Mouse (Mus musculus) midbrain, embryonic 12.5 days (tissue): ENCODE results near the gene Vapa. TPM values are rescaled to one million over a fixed set of nuclear protein-coding genes. Genes with fewer than 3 reads are reported as not detected.

Experiments used
- ATAC-seq: fragments of 200-750 bp; cut with Nextera tagmentation; 2 replicates; pipeline ENCODE4 v1.8.0; 2017; ENCODE audit warnings: low read depth, moderate TSS enrichment, moderate library complexity; ENCODE audit not compliant: low FRiP score
- H3K27ac ChIP-seq: fragments of 300-500 bp; sonication (generic); replicated peaks from 2 replicates; pipeline ENCODE4 v1.5.1; 2016; ENCODE audit warnings: mild to moderate bottlenecking
- H3K27me3 ChIP-seq: fragments of 300-500 bp; sonication (generic); 2 replicates; pipeline ENCODE4 v1.6.1; 2016; ENCODE audit warnings: mild to moderate bottlenecking
- H3K36me3 ChIP-seq: fragments of 300-500 bp; sonication (generic); 2 replicates; pipeline ENCODE4 v1.6.1; 2016
- H3K4me1 ChIP-seq: fragments of 300-500 bp; sonication (generic); 2 replicates; pipeline ENCODE4 v1.6.1; 2016
- H3K4me2 ChIP-seq: fragments of 300-500 bp; sonication (generic); replicated peaks from 2 replicates; pipeline ENCODE4 v1.6.1; 2016; ENCODE audit warnings: mild to moderate bottlenecking, moderate library complexity
- H3K4me3 ChIP-seq: fragments of 300-500 bp; sonication (generic); 2 replicates; pipeline ENCODE4 v1.5.1; 2016; ENCODE audit warnings: mild to moderate bottlenecking
- H3K9ac ChIP-seq: fragments of 300-500 bp; sonication (generic); replicated peaks from 2 replicates; pipeline ENCODE4 v1.6.1; 2016; ENCODE audit warnings: mild to moderate bottlenecking, moderate library complexity
- H3K9me3 ChIP-seq: fragments of 300-500 bp; sonication (generic); 2 replicates; pipeline ENCODE4 v1.6.1; 2016; ENCODE audit warnings: mild to moderate bottlenecking
- WGBS: fragments of 180-500 bp; shearing (Covaris S2); methylation state at CpG from one replicate; pipeline ENCODE4 v1.1.7; 2016; 5-methylcytosine and 5-hydroxymethylcytosine counted together
- polyA plus RNA-seq: library from polyadenylated mRNA; unstranded; fragments of >200 nt; fragmentation: Nextera tagmentation; extraction: Ambion mirVana; gene quantifications from 2 replicates; pipeline ENCODE4 v1.2.1, GENCODE M21; 2016

Vapa gene
- polyA plus RNA-seq = 238 and 248 TPM in 2 replicates

DNA sequence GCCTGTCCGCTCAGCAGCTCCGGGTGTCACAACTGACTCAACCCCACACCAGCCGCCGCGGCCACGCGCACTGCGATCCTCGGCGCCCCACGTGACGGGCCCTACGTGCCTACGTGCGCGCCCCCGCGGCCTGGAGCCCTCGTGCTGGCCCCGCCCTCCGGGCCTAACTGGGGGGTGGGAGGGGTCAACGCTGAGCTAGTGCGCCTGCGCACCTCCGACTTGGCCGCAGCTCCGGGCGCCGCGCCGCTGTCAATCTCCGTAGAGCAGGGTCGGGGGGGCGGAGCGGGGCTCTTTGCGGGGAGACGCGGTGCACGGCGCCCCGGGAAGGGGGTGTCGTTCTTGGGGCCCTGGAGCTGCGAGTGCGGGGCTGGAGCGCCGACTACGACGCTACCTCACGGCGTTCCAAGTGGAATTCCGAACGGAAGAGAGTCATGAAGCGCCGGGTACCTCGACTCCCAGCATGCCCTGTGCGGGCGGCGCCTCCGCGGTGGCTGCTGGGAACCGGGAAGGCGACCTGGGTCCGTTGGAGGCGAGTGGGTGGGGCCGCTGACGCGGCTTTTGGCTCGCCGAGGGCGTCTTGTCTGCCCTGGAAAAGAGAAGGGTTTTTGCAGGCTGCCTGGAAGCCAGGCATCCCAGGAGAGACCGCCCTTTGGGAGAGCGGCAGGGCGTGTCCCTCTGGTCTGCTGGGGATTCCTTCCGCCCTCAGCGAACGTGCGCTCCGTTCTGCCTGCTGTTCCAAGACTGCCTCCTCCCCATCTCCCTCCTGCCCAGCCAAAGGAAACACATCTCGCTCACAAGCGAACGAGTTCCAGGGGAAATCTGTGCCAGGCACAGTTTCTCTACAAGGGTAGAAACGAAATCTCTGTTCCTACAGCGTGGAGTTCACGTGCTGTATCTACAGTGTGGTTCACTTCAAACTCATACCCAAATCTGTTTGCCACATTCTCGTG is at the start of gene Vapa:
Gene Vapa (minus strand): TSS at position 93 of the 950 bp plus-strand sequence.
- Histone ChIP-seq H3K27ac (peak within 1 kb of the TSS; percentile 100), H3K4me3 (peak within 1 kb of the TSS; percentile 97), H3K4me1 (peaks cover 22% of the 10 kb centered on the region), H3K27me3 (no peaks in the 10 kb centered on the region), H3K36me3 (no peaks in the 10 kb centered on the region), H3K9ac (peak within 1 kb of the TSS; percentile 96), H3K4me2 (peak within 1 kb of the TSS; percentile 75), H3K9me3 (no peaks in the 10 kb centered on the region)
- peak; percentile 91 for ATAC-seq
- WGBS = under 1% methylated on average over 84 of the region's 85 CpGs

DNA sequence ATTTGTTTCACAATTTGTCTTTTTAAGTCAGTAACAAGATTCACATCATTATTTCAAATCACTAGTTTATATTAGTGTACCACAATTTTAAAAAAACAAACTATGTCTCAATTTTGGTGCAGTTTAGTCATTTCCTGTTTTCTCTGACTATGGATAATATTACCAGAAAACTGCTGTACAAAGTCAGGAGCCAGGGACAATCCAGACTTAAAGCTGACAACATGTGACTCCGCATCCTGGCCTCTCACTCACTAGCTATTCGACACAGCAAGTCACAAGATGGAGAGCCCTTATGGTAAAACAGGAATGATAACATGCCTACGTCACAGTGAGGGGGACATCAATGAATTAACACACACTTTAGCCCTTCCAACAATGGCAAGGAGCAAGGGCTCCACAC is 49.3 kb upstream of the Vapa start:
- Histone ChIP-seq H3K4me1 (no peaks in the 10 kb centered on the region), H3K4me3 (no peak overlapping the region), H3K9me3 (no peaks in the 10 kb centered on the region), H3K9ac (no peak overlapping the region), H3K36me3 (no peaks in the 10 kb centered on the region), H3K27me3 (no peaks in the 10 kb centered on the region), H3K27ac (no peak overlapping the region), H3K4me2 (no peak overlapping the region)
- WGBS = 88% methylated on average over 3 of the region's 3 CpGs
- no peak for ATAC-seq

DNA sequence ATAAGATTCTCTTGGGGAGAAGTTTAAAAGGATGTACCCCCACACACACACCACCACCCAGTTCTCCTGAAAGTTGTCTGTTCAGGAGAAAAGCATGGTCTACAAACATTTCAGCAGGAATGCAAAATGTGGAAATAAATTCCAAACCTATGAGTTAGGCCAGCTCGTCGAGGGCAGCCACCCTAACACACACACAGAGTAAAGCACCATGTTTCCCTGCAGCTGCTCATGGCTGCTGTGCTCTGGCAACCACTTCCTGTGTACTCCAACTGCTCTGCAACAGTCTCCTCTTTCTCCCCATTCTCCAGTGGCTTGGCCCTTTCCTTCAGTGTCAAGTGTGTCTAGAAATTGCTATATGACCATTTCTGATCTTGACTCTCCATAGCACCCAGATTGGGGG is 45.1 kb upstream of the Vapa start:
- no peaks in the 10 kb centered on the region for H3K4me1 ChIP-seq
- H3K27me3 ChIP-seq = no peaks in the 10 kb centered on the region
- no peak overlapping the region for H3K4me2 ChIP-seq
- 90% methylated on average over 2 of the region's 2 CpGs for WGBS
- H3K9me3 ChIP-seq = no peaks in the 10 kb centered on the region
- no peak overlapping the region for H3K9ac ChIP-seq
- no peak for ATAC-seq
- 0 out of 2 replicates have a peak, but pooled peaks cover 4% of the 10 kb centered on the region for H3K36me3 ChIP-seq
- H3K4me3 ChIP-seq = no peak overlapping the region
- no peak overlapping the region for H3K27ac ChIP-seq

DNA sequence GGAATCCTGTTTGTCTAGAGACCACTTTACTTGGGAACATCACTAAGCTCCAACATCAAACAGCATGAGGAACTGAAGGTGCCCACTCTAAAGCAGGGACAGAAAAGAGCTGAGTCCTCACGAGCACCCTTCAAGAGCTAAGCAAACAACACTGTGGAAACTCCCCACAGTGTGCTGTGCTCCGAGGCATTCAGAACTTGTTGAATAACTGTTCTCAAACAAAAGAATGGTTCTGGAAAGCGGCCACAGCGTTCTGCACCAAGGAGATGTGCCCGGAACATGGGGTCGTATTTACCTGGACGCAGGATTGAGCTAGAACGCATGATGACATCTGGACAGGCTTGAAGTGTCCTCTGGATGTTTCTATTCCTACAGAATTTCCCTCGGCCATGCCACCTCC is 44.6 kb upstream of the Vapa start:
- H3K4me1 ChIP-seq = no peaks in the 10 kb centered on the region
- no peaks in the 10 kb centered on the region for H3K27me3 ChIP-seq
- H3K9me3 ChIP-seq = no peaks in the 10 kb centered on the region
- no peak overlapping the region for H3K4me3 ChIP-seq
- ATAC-seq = no peak
- H3K36me3 ChIP-seq = 0 out of 2 replicates have a peak, but pooled peaks cover 4% of the 10 kb centered on the region
- H3K4me2 ChIP-seq = no peak overlapping the region
- WGBS = 94% methylated on average over 9 of the region's 9 CpGs
- no peak overlapping the region for H3K27ac ChIP-seq
- H3K9ac ChIP-seq = no peak overlapping the region

DNA sequence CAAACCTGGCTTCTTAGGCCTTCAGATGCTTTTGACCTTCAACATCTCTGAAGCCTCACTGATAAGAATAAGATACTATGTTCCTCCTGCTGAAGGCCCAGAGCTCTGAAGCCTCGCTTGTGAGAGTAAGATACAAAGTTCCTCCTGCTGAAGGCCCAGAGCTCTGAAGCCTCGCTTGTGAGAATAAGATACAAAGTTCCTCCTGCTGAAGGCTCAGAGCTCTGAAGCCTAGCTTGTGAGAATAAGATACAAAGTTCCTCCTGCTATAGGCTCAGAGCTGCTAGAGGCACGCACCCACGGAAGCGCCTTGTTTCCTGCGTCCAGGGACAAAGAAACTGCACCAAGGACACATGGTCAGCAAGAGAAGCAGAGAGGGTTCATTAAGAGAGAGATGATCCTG is 43.4 kb upstream of the Vapa start:
- Histone ChIP-seq H3K4me3 (no peak overlapping the region), H3K27me3 (no peaks in the 10 kb centered on the region), H3K9me3 (no peaks in the 10 kb centered on the region), H3K36me3 (0 out of 2 replicates have a peak, but pooled peaks cover 4% of the 10 kb centered on the region), H3K4me1 (no peaks in the 10 kb centered on the region), H3K9ac (no peak overlapping the region), H3K27ac (no peak overlapping the region), H3K4me2 (no peak overlapping the region)
- no peak for ATAC-seq
- 95% methylated on average over 6 of the region's 6 CpGs for WGBS

DNA sequence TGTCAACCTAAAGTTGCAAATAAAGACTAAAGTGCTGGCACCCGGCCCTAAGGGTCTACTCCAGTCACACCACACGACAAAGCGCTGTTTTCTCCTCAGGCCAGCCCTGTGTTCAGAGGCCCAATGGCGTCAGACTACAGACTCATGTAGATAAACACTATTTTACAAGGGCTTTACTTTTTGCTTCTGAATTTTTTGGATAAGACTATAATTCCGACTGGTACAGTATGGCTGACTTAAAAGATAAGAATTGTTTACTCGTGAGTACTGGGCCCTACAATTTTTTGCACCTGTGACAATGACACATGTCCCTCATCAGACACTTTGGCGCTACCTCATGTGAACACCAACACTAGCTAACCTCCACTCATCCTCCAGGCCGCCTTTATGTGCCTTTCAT is 42.7 kb upstream of the Vapa start:
- 87% methylated on average over 8 of the region's 8 CpGs for WGBS
- H3K36me3 ChIP-seq = 0 out of 2 replicates have a peak, but pooled peaks cover 8% of the 10 kb centered on the region
- H3K9ac ChIP-seq = no peak overlapping the region
- H3K4me3 ChIP-seq = no peak overlapping the region
- no peaks in the 10 kb centered on the region for H3K4me1 ChIP-seq
- no peak overlapping the region for H3K27ac ChIP-seq
- no peaks in the 10 kb centered on the region for H3K9me3 ChIP-seq
- ATAC-seq = no peak
- no peaks in the 10 kb centered on the region for H3K27me3 ChIP-seq
- H3K4me2 ChIP-seq = no peak overlapping the region

DNA sequence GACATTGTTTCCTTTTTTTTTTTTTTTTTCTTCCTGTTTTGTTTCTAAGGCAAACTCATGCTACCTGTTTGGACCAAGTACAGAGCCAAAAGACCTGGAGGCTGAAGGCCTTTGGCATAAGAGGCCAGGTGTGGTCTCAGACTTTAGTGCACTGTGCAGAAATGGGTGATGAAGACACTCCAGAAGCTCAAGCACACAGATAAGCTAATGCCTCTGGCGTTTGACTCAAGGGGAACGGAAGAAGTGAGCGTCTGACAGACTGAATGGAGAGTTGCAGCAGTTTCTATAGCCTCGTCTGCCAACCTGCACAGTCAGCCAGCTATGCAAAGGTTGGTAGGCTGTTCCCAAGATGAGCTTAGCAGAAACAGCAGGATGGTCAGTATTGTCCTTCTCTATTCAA is 42.3 kb upstream of the Vapa start:
- Histone ChIP-seq H3K36me3 (0 out of 2 replicates have a peak, but pooled peaks cover 8% of the 10 kb centered on the region), H3K9me3 (no peaks in the 10 kb centered on the region), H3K9ac (no peak overlapping the region), H3K4me3 (no peak overlapping the region), H3K4me2 (no peak overlapping the region), H3K4me1 (no peaks in the 10 kb centered on the region), H3K27me3 (no peaks in the 10 kb centered on the region), H3K27ac (no peak overlapping the region)
- ATAC-seq = no peak
- 84% methylated on average over 4 of the region's 4 CpGs for whole genome bisulfite sequencing

DNA sequence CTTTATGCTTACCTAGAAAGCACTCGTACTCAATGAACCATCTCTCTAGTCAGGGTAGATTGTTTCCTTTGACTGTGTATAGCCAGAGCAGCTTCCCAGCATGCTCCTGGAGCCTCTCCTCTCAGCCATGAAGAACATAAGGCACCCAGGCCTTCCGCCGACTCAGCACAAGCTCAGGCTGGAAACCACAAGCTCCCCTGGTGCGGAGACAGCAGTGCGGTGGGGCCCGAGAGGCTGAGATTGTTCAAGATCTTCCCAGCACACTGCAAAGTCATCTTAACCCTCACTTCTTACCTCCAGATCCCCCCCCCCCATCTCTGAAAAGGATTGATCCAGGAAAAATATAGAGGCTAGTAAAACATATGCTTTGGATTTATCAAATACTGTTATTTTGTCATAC is 37.2 kb upstream of the Vapa start:
- 90% methylated on average over 6 of the region's 6 CpGs for WGBS
- 0 out of 2 replicates have a peak, but pooled peaks cover 8% of the 10 kb centered on the region for H3K36me3 ChIP-seq
- H3K4me3 ChIP-seq = no peak overlapping the region
- no peaks in the 10 kb centered on the region for H3K9me3 ChIP-seq
- H3K27ac ChIP-seq = no peak overlapping the region
- no peak overlapping the region for H3K4me2 ChIP-seq
- no peak for ATAC-seq
- no peaks in the 10 kb centered on the region for H3K4me1 ChIP-seq
- no peaks in the 10 kb centered on the region for H3K27me3 ChIP-seq
- no peak overlapping the region for H3K9ac ChIP-seq

DNA sequence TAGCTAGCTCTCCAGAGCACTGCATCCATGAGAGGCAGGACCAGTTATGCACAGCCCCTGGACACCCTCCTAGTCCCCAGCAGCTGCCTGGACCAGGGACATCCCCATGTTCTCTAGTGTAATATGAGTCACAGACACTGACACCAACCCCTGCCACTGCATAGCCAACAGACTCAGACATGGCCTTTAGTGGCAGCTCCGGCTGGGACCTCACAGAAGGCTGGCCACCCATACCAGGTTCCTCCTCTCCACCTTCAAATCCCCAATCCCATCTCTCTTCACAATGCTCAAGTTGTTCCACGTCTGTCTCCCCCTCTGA is 35.8 kb upstream of the Vapa start:
- H3K9ac ChIP-seq = no peak overlapping the region
- H3K4me2 ChIP-seq = no peak overlapping the region
- H3K4me3 ChIP-seq = no peak overlapping the region
- H3K27me3 ChIP-seq = no peaks in the 10 kb centered on the region
- ATAC-seq = 0 out of 2 replicates have a peak, but pooled peaks have one; percentile 16
- no peak overlapping the region for H3K27ac ChIP-seq
- 95% methylated on average over 2 of the region's 2 CpGs for WGBS
- no peaks in the 10 kb centered on the region for H3K9me3 ChIP-seq
- 0 out of 2 replicates have a peak, but pooled peaks cover 5% of the 10 kb centered on the region for H3K36me3 ChIP-seq
- no peaks in the 10 kb centered on the region for H3K4me1 ChIP-seq

DNA sequence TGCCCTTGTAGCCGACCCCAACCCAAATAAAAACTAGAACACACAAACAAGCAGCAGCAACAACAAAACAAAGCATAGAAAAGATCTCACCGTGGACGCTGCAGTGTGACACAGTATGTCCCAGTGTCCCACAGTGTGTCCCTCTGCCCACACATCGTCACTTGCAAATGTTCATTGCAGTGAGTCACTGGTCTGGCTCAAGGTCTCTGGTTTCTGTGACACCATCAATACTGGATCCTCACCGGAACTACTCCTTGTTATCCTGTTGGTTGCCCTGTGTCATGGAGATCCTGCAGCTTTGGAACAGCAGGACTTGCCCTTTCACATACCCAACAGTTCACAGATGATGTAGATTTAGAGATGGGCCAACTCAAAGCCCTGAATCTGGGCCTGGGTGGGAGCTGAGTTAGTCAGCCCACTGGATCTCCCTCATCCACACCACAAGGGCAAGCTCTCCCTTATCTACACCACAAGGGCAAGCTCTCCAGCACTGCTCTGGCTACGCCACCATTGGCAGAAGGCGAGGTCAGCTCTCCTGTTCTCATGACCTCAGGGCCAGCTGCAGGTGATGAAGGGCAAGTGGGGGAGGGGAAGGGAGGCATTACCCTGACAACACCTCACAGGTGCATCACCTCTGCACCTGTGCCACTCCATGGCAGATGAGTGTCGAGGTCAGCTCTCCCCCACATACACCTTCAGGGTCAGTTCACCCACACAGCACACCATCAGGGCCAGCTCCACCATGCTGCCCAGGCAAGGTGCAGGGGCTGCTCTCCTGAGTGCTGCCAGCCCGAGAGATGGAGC is 35.2 kb upstream of the Vapa start:
- 86% methylated on average over 9 of the region's 9 CpGs for WGBS
- no peaks in the 10 kb centered on the region for H3K9me3 ChIP-seq
- no peak overlapping the region for H3K27ac ChIP-seq
- H3K4me3 ChIP-seq = no peak overlapping the region
- no peak overlapping the region for H3K9ac ChIP-seq
- H3K36me3 ChIP-seq = 0 out of 2 replicates have a peak, but pooled peaks cover 4% of the 10 kb centered on the region
- ATAC-seq = 0 out of 2 replicates have a peak, but pooled peaks have one; percentile 2
- no peaks in the 10 kb centered on the region for H3K27me3 ChIP-seq
- no peak overlapping the region for H3K4me2 ChIP-seq
- H3K4me1 ChIP-seq = no peaks in the 10 kb centered on the region

DNA sequence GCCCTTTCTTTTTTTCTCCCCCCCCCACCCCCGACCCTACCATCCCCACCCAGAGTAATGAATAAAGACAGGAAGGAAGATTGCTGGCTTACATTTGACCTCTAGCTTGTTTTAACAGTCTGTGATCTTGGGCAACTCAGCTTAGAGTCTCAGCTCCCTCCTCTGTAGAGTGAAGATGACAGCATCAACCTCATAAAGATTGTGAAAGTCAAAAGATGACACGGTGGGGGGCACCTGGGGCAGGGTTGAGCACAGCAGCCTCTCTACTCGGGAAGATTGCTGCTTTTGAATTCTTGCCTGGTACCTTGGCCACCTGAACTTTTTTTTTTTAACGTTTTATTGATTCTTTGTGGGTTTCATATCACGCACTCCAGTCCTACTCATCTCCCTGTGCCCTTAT is 34.6 kb upstream of the Vapa start:
- 56% methylated on average over 5 of the region's 5 CpGs for WGBS

DNA sequence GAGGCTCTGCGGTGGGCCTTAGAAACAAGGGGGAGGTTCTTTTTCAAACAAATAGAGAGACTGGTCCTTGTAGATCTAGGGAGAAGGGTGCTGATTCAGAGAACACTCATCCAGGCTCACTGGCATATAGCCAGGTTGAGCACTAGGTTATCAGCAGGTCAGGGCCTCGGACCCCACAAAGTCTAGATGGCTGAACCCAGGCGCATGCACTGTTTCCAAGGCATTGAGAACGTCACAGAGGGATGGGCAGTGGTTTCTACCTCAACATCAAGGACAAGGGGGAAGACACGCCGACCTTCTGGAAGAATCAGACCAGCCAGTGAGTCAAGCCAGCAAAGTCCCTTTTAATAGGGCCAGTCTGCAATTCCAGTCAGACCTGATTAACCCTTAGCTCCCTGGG is 33.9 kb upstream of the Vapa start:
- no peak for ATAC-seq
- WGBS = 79% methylated on average over 6 of the region's 6 CpGs
- Histone ChIP-seq H3K27ac (no peak overlapping the region), H3K27me3 (no peaks in the 10 kb centered on the region), H3K4me1 (peaks cover 10% of the 10 kb centered on the region), H3K9ac (no peak overlapping the region), H3K36me3 (0 out of 2 replicates have a peak, but pooled peaks cover 4% of the 10 kb centered on the region), H3K9me3 (no peaks in the 10 kb centered on the region), H3K4me2 (no peak overlapping the region), H3K4me3 (no peak overlapping the region)

More for the DNA sequence above, 34.6 kb upstream of the Vapa start:
- no peaks in the 10 kb centered on the region for H3K9me3 ChIP-seq
- no peak overlapping the region for H3K4me2 ChIP-seq
- 0 out of 2 replicates have a peak, but pooled peaks cover 4% of the 10 kb centered on the region for H3K36me3 ChIP-seq
- no peak overlapping the region for H3K4me3 ChIP-seq
- no peak overlapping the region for H3K27ac ChIP-seq
- H3K4me1 ChIP-seq = peaks cover 3% of the 10 kb centered on the region; the same call in 1 of the 2 replicates
- no peak for ATAC-seq
- H3K27me3 ChIP-seq = no peaks in the 10 kb centered on the region
- H3K9ac ChIP-seq = no peak overlapping the region
